Mouse (Mus musculus) MEL (cell line): Measurements from ENCODE around the gene Man2a2. TPM values are rescaled to one million over a fixed set of nuclear protein-coding genes. Genes with fewer than 3 reads are reported as not detected.

Experiments
- DNase-seq: peaks from one replicate; pipeline ENCODE4 v3.0.0; 2011; ENCODE audit warnings: low read depth, low spot score
- H3K27ac ChIP-seq: 2 replicates; pipeline ENCODE4 v1.5.1; 2012; ENCODE audit warnings: low read depth, mild to moderate bottlenecking, control low read depth, low read length, moderate library complexity; ENCODE audit not compliant: control insufficient read depth
- H3K27me3 ChIP-seq, 2 experiments: fragments of 150-350 bp in 1 of 2; sonication (generic) in 1 of 2; 2 replicates each; pipeline ENCODE4 v1.6.1; 2012; ENCODE audit warnings: low read length in 2 of 2, mild to moderate bottlenecking in 2 of 2, improper control_type of control experiment in 1 of 2, moderate library complexity in 1 of 2; ENCODE audit not compliant: insufficient read depth in 2 of 2, control insufficient read depth in 1 of 2
- H3K36me3 ChIP-seq, 2 experiments: 2 replicates each; pipeline ENCODE4 v1.6.1; 2012 to 2014; ENCODE audit warnings: low read length in 2 of 2, improper control_type of control experiment in 1 of 2, inconsistent platforms in 1 of 2, mild to moderate bottlenecking in 1 of 2; ENCODE audit not compliant: insufficient read depth in 2 of 2, control insufficient read depth in 1 of 2
- H3K4me1 ChIP-seq, 2 experiments: fragments of 150-350 bp in 1 of 2; sonication (generic) in 1 of 2; 2 replicates each; pipeline ENCODE4 v1.6.1; 2012; ENCODE audit warnings: low read length in 2 of 2, improper control_type of control experiment in 1 of 2, mild to moderate bottlenecking in 1 of 2; ENCODE audit not compliant: insufficient read depth in 2 of 2, control insufficient read depth in 1 of 2
- H3K4me3 ChIP-seq, 2 experiments: fragments of 150-350 bp in 1 of 2; sonication (generic) in 1 of 2; 2 replicates each; pipeline ENCODE4 v1.5.1; 2012; ENCODE audit warnings: low read depth in 2 of 2, low read length in 2 of 2, mild to moderate bottlenecking in 2 of 2, moderate library complexity in 2 of 2, control low read depth in 1 of 2, improper control_type of control experiment in 1 of 2; ENCODE audit not compliant: control insufficient read depth in 1 of 2, insufficient read depth in 1 of 2
- H3K79me2 ChIP-seq: 2 replicates; pipeline ENCODE4 v1.6.1; 2012; ENCODE audit warnings: mild to moderate bottlenecking, low read length, moderate library complexity; ENCODE audit not compliant: control insufficient read depth, poor library complexity, insufficient read depth
- H3K9ac ChIP-seq: 2 replicates; pipeline ENCODE4 v1.6.1; 2012; ENCODE audit warnings: low read depth, mild to moderate bottlenecking, control low read depth, low read length, moderate library complexity; ENCODE audit not compliant: control insufficient read depth, poor library complexity, severe bottlenecking
- H3K9me3 ChIP-seq: fragments of 150-350 bp; sonication (generic); replicated peaks from 2 replicates; pipeline ENCODE4 v1.6.1; 2012; ENCODE audit warnings: mild to moderate bottlenecking, low read length, improper control_type of control experiment, moderate library complexity; ENCODE audit not compliant: insufficient read depth
- BHLHE40 ChIP-seq: IDR thresholded peaks from 2 replicates; pipeline ENCODE4 v1.6.1; 2012; ENCODE audit warnings: low read depth, mild to moderate bottlenecking, inconsistent platforms, low read length, improper control_type of control experiment, borderline replicate concordance
- CHD1 ChIP-seq: IDR thresholded peaks from 2 replicates; pipeline ENCODE4 v1.6.1; 2012; ENCODE audit warnings: low read depth, mild to moderate bottlenecking, inconsistent platforms, low read length, improper control_type of control experiment
- CHD2 ChIP-seq: IDR thresholded peaks from 2 replicates; pipeline ENCODE4 v1.6.1; 2011; ENCODE audit warnings: low read length, improper control_type of control experiment
- CTCF ChIP-seq, 3 experiments: IDR thresholded peaks in 2 of 3; conservative IDR thresholded peaks in 1 of 3; 2 replicates each; pipeline ENCODE4 v1.5.1; 2011 to 2012; ENCODE audit warnings: low read length in 3 of 3, low read depth in 2 of 3, mild to moderate bottlenecking in 2 of 3, improper control_type of control experiment in 1 of 3, inconsistent platforms in 1 of 3, mixed read lengths in 1 of 3, moderate library complexity in 1 of 3; ENCODE audit not compliant: control insufficient read depth in 1 of 3, insufficient read depth in 1 of 3, poor library complexity in 1 of 3, severe bottlenecking in 1 of 3
- E2F4 ChIP-seq: IDR thresholded peaks from 2 replicates; pipeline ENCODE4 v1.6.1; 2011; ENCODE audit warnings: low read depth, low read length, improper control_type of control experiment, borderline replicate concordance
- ELF1 ChIP-seq: IDR thresholded peaks from 2 replicates; pipeline ENCODE4 v1.6.1; 2014; ENCODE audit warnings: low read depth, mild to moderate bottlenecking, inconsistent platforms, low read length, improper control_type of control experiment, moderate library complexity
- EP300 ChIP-seq, 2 experiments: IDR thresholded peaks; 2 replicates each; pipeline ENCODE4 v1.6.1; 2011; ENCODE audit warnings: improper control_type of control experiment in 2 of 2, low read length in 2 of 2, low read depth in 1 of 2, mild to moderate bottlenecking in 1 of 2
- ETS1 ChIP-seq: IDR thresholded peaks from 2 replicates; pipeline ENCODE4 v1.6.1; 2012; ENCODE audit warnings: low read depth, mild to moderate bottlenecking, inconsistent platforms, low read length, improper control_type of control experiment, moderate library complexity
- GABPA ChIP-seq: IDR thresholded peaks from 2 replicates; pipeline ENCODE4 v1.6.1; 2012; ENCODE audit warnings: low read depth, mild to moderate bottlenecking, inconsistent platforms, low read length, improper control_type of control experiment, moderate library complexity
- GATA1 ChIP-seq: IDR thresholded peaks from 2 replicates; pipeline ENCODE4 v1.6.1; 2011; ENCODE audit warnings: low read depth, low read length, improper control_type of control experiment
- HCFC1 ChIP-seq: IDR thresholded peaks from 2 replicates; pipeline ENCODE4 v1.6.1; 2012; ENCODE audit warnings: low read depth, mild to moderate bottlenecking, inconsistent platforms, low read length, improper control_type of control experiment, moderate library complexity
- JUND ChIP-seq: IDR thresholded peaks from 2 replicates; pipeline ENCODE4 v1.6.1; 2011; ENCODE audit warnings: low read depth, mild to moderate bottlenecking, improper control_type of control experiment, low read length
- MAFK ChIP-seq: IDR thresholded peaks from 2 replicates; pipeline ENCODE4 v1.6.1; 2011; ENCODE audit warnings: low read depth, mild to moderate bottlenecking, low read length, improper control_type of control experiment, borderline replicate concordance
- MAX ChIP-seq: IDR thresholded peaks from 2 replicates; pipeline ENCODE4 v1.6.1; 2011; ENCODE audit warnings: low read length, improper control_type of control experiment
- MAZ ChIP-seq: IDR thresholded peaks from 2 replicates; pipeline ENCODE4 v1.6.1; 2012; ENCODE audit warnings: low read depth, mild to moderate bottlenecking, inconsistent platforms, low read length, improper control_type of control experiment
- MEF2A ChIP-seq: IDR thresholded peaks from 2 replicates; pipeline ENCODE4 v1.6.1; 2014; ENCODE audit warnings: low read depth, mild to moderate bottlenecking, inconsistent platforms, low read length, improper control_type of control experiment; ENCODE audit not compliant: poor library complexity, insufficient replicate concordance, severe bottlenecking; ENCODE audit errors: extremely low read depth
- MXI1 ChIP-seq: IDR thresholded peaks from 2 replicates; pipeline ENCODE4 v1.6.1; 2011; ENCODE audit warnings: mild to moderate bottlenecking, low read depth, low read length, improper control_type of control experiment
- MYB ChIP-seq: IDR thresholded peaks from 2 replicates; pipeline ENCODE4 v1.6.1; 2011; ENCODE audit warnings: mild to moderate bottlenecking, low read depth, low read length, improper control_type of control experiment
- MYC ChIP-seq: IDR thresholded peaks from 2 replicates; pipeline ENCODE4 v1.6.1; 2011; ENCODE audit warnings: low read depth, mild to moderate bottlenecking, low read length, improper control_type of control experiment, moderate library complexity
- NELFE ChIP-seq: IDR thresholded peaks from 2 replicates; pipeline ENCODE4 v1.6.1; 2011; ENCODE audit warnings: low read depth, low read length, improper control_type of control experiment
- NRF1 ChIP-seq: IDR thresholded peaks from 2 replicates; pipeline ENCODE4 v1.6.1; 2014; ENCODE audit warnings: low read depth, mild to moderate bottlenecking, inconsistent platforms, low read length, improper control_type of control experiment, moderate library complexity; ENCODE audit not compliant: poor library complexity, insufficient read depth, severe bottlenecking
- POLR2A ChIP-seq, 2 experiments: IDR thresholded peaks; 2 replicates each; pipeline ENCODE4 v1.6.1; 2011 to 2012; ENCODE audit warnings: low read length in 2 of 2, mild to moderate bottlenecking in 2 of 2, control low read depth in 1 of 2, improper control_type of control experiment in 1 of 2, low read depth in 1 of 2, moderate library complexity in 1 of 2; ENCODE audit not compliant: control insufficient read depth in 1 of 2, insufficient read depth in 1 of 2, poor library complexity in 1 of 2
- POLR2AphosphoS5 ChIP-seq: IDR thresholded peaks from 2 replicates; pipeline ENCODE4 v1.6.1; 2012; ENCODE audit warnings: low read depth, borderline replicate concordance, mild to moderate bottlenecking, inconsistent platforms, low read length, moderate library complexity, mixed read lengths
- RCOR1 ChIP-seq: IDR thresholded peaks from 2 replicates; pipeline ENCODE4 v1.6.1; 2012; ENCODE audit warnings: low read depth, mild to moderate bottlenecking, inconsistent platforms, low read length, improper control_type of control experiment
- SIN3A ChIP-seq: IDR thresholded peaks from 2 replicates; pipeline ENCODE4 v1.6.1; 2012; ENCODE audit warnings: low read length, improper control_type of control experiment, inconsistent platforms
- SMC3 ChIP-seq: IDR thresholded peaks from 2 replicates; pipeline ENCODE4 v1.6.1; 2011; ENCODE audit warnings: low read depth, low read length, improper control_type of control experiment
- TAL1 ChIP-seq: IDR thresholded peaks from 2 replicates; pipeline ENCODE4 v1.6.1; 2012; ENCODE audit warnings: mild to moderate bottlenecking, inconsistent platforms, low read length, moderate library complexity, mixed read lengths
- TBP ChIP-seq: IDR thresholded peaks from 2 replicates; pipeline ENCODE4 v1.8.0; 2011; ENCODE audit warnings: low read depth, low read length, improper control_type of control experiment
- TCF12 ChIP-seq: IDR thresholded peaks from 2 replicates; pipeline ENCODE4 v1.6.1; 2014; ENCODE audit warnings: low read depth, mild to moderate bottlenecking, inconsistent platforms, low read length, improper control_type of control experiment, moderate library complexity
- USF1 ChIP-seq: IDR thresholded peaks from 2 replicates; pipeline ENCODE4 v1.6.1; 2014; ENCODE audit warnings: low read depth, mild to moderate bottlenecking, inconsistent platforms, low read length, improper control_type of control experiment, moderate library complexity
- USF2 ChIP-seq, 2 experiments: IDR thresholded peaks; 2 replicates each; pipeline ENCODE4 v1.6.1; 2011 to 2012; ENCODE audit warnings: improper control_type of control experiment in 2 of 2, low read length in 2 of 2, borderline replicate concordance in 1 of 2, inconsistent platforms in 1 of 2, low read depth in 1 of 2, mild to moderate bottlenecking in 1 of 2; ENCODE audit not compliant: insufficient read depth in 1 of 2
- ZC3H11A ChIP-seq: IDR thresholded peaks from 2 replicates; pipeline ENCODE4 v1.6.1; 2012; ENCODE audit warnings: low read depth, mild to moderate bottlenecking, inconsistent platforms, low read length, improper control_type of control experiment
- ZKSCAN1 ChIP-seq: IDR thresholded peaks from 2 replicates; pipeline ENCODE4 v1.6.1; 2012; ENCODE audit warnings: low read depth, mild to moderate bottlenecking, inconsistent platforms, low read length, improper control_type of control experiment, moderate library complexity
- ZMIZ1 ChIP-seq: IDR thresholded peaks from 2 replicates; pipeline ENCODE4 v1.6.1; 2012; ENCODE audit warnings: low read depth, mild to moderate bottlenecking, inconsistent platforms, low read length, improper control_type of control experiment, moderate library complexity
- ZNF384 ChIP-seq: IDR thresholded peaks from 2 replicates; pipeline ENCODE4 v1.6.1; 2012; ENCODE audit warnings: low read depth, mild to moderate bottlenecking, inconsistent platforms, low read length, improper control_type of control experiment
- polyA plus RNA-seq, 2 experiments: library from polyadenylated mRNA; stranded (reverse) in 1 of 2; unstranded in 1 of 2; fragments of >175 nt in 1 of 2; fragments of >200 nt in 1 of 2; gene quantifications; 2 replicates each; pipeline versions ENCODE4 v1.2.1 to v1.2.4; 2012; ENCODE audit warnings: low replicate concordance in 2 of 2, low read depth in 1 of 2; ENCODE audit not compliant: insufficient read length in 2 of 2, insufficient read depth in 1 of 2, missing spikeins in 1 of 2
- total RNA-seq: library from RNA; depleted of rRNA; stranded (reverse); fragments of 300-350 nt; gene quantifications from 2 replicates; pipeline ENCODE4 v1.2.3, GENCODE M21; 2012

The Man2a2 gene
- total and polyA plus RNA-seq, 3 experiments, result 19.2 to 38.6 TPM; not detected in 1

DNA sequence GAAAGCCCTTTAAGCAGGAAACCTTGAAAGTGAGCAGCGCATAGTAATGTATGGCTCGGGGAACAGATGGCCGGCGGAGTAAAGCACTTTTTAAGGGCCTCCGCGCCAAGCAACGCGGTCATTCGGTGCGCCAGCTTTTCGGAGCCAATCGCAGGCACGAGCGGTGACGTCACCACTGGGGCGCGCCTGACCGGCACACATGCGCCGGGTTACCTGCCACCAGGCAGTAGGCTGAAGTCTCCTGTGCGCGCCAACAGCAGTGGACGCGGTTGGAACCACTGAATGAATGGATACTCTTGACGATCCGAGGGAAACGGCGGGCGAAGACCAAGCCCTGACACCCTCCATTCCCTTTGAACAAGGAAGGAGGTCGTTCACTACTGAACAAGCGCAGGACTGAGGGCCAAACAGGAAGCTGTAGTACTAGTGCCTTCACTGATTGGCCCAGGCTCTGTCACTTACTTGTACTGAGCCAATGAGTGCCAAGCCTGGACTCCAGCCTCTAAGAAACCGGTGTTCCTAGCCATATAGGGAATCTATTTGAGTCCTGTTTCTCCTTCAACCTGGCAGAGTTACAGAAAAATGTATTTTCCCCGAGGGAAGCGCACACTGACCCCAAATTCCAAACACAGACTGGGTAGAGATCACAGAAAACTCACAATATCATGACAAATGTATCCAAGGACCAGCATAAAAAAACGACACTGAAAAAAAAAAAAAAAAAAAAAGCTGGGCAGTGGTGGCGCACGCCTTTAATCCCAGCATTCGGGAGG, 46.9 kb downstream of the Man2a2 start, which contains the start of gene Rccd1:
TSS of gene Rccd1 (minus strand) at position 412 of the 773 bp plus-strand sequence.
- peak; percentile 98 for DNase-seq
- Histone ChIP-seq H3K9ac (peak within 1 kb of the TSS; percentile 97), H3K4me1 (peaks cover 0 to 7% of the 10 kb centered on the region in 2 experiments; a peak in 2 of 4 replicates), H3K36me3 (peaks cover 2 to 4% of the 10 kb centered on the region in 2 experiments), H3K9me3 (no peaks in the 10 kb centered on the region), H3K79me2 (peaks cover 24% of the 10 kb centered on the region), H3K27me3 (no peaks in the 10 kb centered on the region), H3K27ac (peak within 1 kb of the TSS; percentile 97), H3K4me3 (peak within 1 kb of the TSS; percentile 81 to 94)
- peak; percentile 86 for TF ChIP-seq ZNF384
- peak; percentile 88; the same call in 1 of the 2 replicates for TF ChIP-seq ZMIZ1
- TF ChIP-seq USF2 (IDR thresholded peaks at IDR 0.05; ENCODE audit: borderline replicate concordance in 1 of 2, insufficient read depth in 1 of 2, low read depth in 1 of 2, low read length in 2 of 2), result no peak
- peak; percentile 73 for TF ChIP-seq NRF1
- TF ChIP-seq EP300 (IDR thresholded peaks at IDR 0.05; ENCODE audit: low read depth in 1 of 2, low read length in 2 of 2), result no peak
- peak; percentile 84 for TF ChIP-seq HCFC1
- peak; percentile 94 for TF ChIP-seq MXI1
- TF ChIP-seq ELF1, result peak; percentile 80
- TF ChIP-seq CTCF (IDR thresholded peaks at IDR 0.05 in 2 of 3, conservative IDR thresholded peaks at IDR 0.05 in 1 of 3; ENCODE audit: control insufficient read depth in 1 of 3, insufficient read depth in 1 of 3, low read depth in 2 of 3, low read length in 3 of 3, poor library complexity in 1 of 3, severe bottlenecking in 1 of 3), result no peak
- TF ChIP-seq BHLHE40, result no peak
- peak; percentile 39; the same call in 1 of the 2 replicates for TF ChIP-seq TCF12
- peak; percentile 91 for TF ChIP-seq TBP
- no peak for TF ChIP-seq MAZ
- peak; percentile 82; the same call in 1 of the 2 replicates for TF ChIP-seq E2F4
- no peak for TF ChIP-seq RCOR1
- no peak for TF ChIP-seq GABPA
- no peak for TF ChIP-seq MYB
- peak; percentile 88 for TF ChIP-seq MAX
- no peak for TF ChIP-seq TAL1
- TF ChIP-seq SMC3, result no peak; the same call in 1 of the 2 replicates
- TF ChIP-seq USF1, result peak; percentile 35; the same call in 1 of the 2 replicates
- peak; percentile 72 for TF ChIP-seq CHD2
- peak; percentile 52; the same call in 1 of the 2 replicates for TF ChIP-seq POLR2AphosphoS5
- peak; percentile 39; the same call in 1 of the 2 replicates for TF ChIP-seq JUND
- TF ChIP-seq ZKSCAN1, result no peak
- TF ChIP-seq ETS1, result peak; percentile 62
- TF ChIP-seq MAFK, result no peak
- TF ChIP-seq SIN3A, result peak; percentile 97
- no peak for TF ChIP-seq MEF2A
- TF ChIP-seq CHD1, result no peak
- TF ChIP-seq POLR2A (IDR thresholded peaks at IDR 0.05; ENCODE audit: control insufficient read depth in 1 of 2, insufficient read depth in 1 of 2, low read depth in 1 of 2, low read length in 2 of 2, poor library complexity in 1 of 2), result peak; percentile 87 to 96; a peak in 3 of 4 replicates
- TF ChIP-seq ZC3H11A, result no peak
- peak; percentile 89 for TF ChIP-seq MYC
- TF ChIP-seq NELFE, result peak; percentile 97
- no peak for TF ChIP-seq GATA1
